Mouse (Mus musculus) 3134 (cell line): ENCODE results near the gene Exd1.
"Not testable (repeated sequence)": the region's sequence is repeated elsewhere in the genome, so short reads cannot be mapped to it uniquely, and the experiment has no call there.

ENCODE experiments used
- DNase-seq: peaks from one replicate; pipeline ENCODE4 v3.0.0-alpha.2; 2011; ENCODE audit warnings: low spot score; ENCODE audit not compliant: insufficient read length; ENCODE audit errors: extremely low read depth

Exd1 gene

DNA sequence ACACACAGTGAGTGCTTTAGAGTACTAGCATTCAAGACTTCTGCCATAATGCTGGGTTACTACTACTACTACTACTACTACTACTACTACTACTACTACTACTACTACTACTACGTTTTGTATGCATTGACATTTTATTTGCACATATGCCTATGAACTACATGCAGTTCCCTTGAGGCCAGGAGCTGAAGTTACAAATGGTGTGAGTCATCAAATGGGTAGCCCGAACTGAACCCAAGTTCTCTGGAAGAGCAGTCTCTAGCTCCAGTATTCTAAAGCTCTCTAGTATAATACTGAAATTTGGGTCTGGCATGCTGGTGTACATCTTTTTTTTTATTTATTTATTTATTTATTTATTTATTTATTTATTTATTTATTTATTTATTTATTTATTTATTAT, 3.8 kb downstream of the Exd1 start:
- no peak for DNase-seq

DNA sequence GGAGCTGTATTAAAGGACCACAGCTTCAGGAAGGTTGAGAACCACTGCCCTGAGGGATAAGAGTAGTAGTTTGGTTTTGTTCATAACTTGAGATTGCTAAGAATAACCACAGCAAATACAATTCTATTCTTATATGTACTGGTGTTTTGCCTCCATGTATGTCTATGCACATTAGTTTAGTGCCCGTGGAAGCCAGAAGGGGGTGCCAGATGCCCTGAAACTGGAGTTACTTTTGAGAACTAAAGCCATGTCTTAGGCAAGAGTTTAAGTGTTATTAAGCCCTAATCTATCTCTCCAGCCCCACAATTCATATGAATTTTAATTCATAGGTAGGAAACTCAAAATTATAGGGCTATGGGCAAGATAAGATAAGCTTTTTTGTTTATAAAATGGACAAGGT, 5.3 kb downstream of the Exd1 start:
- DNase-seq, result no peak

DNA sequence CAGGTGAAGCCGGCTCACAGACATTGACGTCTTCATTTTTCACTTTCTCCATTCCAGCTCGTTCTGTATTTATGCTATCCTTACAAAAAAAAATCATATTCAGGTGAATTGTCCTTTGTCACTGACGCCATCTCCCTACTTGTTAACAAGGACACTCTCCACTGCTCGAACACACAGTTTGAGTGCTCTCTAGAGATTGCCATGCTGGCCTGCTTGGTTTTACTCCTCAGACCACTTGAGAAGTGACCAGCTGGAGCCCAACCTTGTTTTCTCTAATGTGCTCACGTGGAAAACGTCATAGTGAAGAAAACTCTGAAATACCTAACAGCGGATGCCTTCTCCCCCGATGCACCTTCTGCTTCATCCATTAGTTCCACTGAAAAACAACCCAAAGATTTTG, 8.6 kb downstream of the Exd1 start:
- no peak for DNase-seq

GRCm38 (mm10) chr2:119525422-119525821, 22.0 kb downstream of the Exd1 start:
- DNase-seq, result peak; percentile 22

GRCm38 (mm10) chr2:119523836-119524235, 23.6 kb downstream of the Exd1 start:
- no peak for DNase-seq

DNA sequence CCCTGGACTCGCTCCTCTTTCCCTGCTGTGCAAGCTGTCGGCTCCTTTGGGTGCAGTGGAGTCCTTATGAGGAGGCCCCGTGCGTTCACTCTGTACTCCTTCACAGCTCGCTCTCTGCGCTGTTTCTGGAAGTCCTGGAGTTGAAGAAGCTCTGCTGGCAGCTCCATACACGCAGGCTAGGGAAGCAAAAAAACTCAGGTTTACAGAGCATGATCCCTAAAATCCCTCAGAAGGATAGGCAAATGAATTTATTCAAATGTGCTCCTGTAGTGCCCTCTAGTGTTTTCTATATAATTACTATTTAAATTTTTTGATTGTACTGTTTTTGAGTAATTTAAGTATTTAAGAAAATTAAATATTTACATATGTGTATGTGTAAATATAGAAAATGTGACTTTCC, 26.9 kb downstream of the Exd1 start:
- no peak for DNase-seq

DNA sequence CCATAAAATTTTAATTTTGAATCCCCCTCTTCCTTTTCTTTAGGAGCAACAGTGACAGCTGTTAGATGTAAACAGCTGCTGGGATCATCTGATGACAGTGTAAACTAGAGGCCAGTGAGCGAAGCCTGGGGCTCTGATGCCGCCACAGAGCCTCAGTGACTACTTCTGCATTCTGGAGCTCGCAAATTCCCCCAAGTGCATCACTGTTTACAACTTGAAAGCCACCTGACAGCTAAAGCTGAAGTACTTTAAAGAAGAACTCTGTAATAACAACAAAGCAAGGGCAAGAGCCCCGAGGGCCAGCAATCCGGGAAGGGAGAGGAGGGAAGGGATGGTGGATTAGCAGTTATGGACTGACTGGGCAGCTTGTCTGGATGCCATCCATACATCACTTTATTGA, 30.6 kb downstream of the Exd1 start:
- no peak for DNase-seq

DNA sequence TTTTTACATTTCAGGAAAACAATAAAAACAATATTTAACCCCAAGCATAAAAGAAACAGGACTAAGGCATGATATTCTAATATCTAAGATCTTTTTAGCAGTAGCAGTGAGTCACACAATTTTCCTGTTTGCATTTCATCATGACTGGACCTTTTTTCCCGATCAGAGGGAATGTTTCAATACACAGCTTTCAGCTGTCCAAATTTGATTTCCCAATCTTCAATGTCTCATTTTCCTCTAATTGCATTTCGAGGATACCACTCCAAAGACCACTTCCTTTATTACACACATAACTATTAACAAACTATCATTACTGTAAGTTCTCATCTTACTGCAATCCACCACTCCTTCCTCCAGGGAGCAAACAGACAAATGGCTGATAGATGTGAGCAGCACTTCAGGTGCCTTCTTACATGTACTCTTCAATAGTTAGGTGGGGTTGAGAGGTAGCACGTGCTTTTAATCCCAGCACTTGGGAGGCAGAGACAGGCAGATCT, 33.4 kb downstream of the Exd1 start:
- no peak for DNase-seq

GRCm38 (mm10) chr2:119512292-119512691, 35.1 kb downstream of the Exd1 start:
- DNase-seq, result no peak

DNA sequence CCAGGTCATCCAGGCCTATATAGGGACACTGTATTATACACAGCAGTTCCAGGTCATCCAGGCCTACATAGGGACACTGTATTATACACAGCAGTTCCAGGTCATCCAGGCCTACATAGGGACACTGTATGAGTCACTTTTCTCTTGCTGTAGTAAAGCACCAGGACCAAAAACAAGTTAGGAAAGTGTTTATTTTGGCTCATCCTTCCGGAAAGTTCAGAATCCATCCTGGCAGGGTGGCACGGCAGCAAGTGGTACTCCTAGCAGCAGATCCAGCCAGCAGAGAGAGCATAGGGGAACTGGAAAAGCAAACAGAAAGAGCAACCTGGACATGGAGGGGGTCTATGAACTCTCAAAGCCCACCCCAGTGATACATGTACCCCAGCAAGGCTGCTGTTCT, 36.6 kb downstream of the Exd1 start:
- DNase-seq, result no peak

- not testable (repeated sequence) for DNase-seq
Measured at GRCm38 (mm10) chr2:119508518-119508917, 38.9 kb downstream of the Exd1 start.

- no peak for DNase-seq
Measured at GRCm38 (mm10) chr2:119507108-119507507, 40.3 kb downstream of the Exd1 start.

- DNase-seq, result no peak
Measured at GRCm38 (mm10) chr2:119500965-119501652, 46.3 kb downstream of the Exd1 start.

DNA sequence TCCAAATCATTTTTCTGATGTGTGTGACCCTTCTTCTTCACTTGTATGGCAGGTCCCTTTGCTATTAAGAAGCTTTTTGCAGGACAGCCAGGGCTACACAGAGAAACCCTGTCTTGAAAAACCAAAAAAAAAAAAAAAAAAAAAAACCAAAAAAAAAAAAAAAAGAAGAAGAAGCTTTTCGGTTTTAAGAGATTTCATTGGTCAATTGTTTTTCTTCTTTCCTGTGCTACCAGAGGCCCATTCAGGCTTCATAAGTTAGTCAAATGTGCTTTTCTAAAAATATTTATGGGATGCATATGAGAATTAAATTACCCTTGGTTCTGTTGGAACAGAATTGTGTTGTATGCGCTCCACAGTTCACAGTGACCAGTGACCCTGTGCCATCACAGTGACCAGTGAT, 48.6 kb downstream of the Exd1 start:
- no peak for DNase-seq

- no peak for DNase-seq
Measured at GRCm38 (mm10) chr2:119496082-119496481, 51.3 kb downstream of the Exd1 start.

GRCm38 (mm10) chr2:119491953-119492352, 55.5 kb downstream of the Exd1 start:
- DNase-seq, result no peak

- DNase-seq, result no peak
Measured at GRCm38 (mm10) chr2:119486488-119486887, 60.9 kb downstream of the Exd1 start.

GRCm38 (mm10) chr2:119482307-119482706, 65.1 kb downstream of the Exd1 start:
- no peak for DNase-seq

DNA sequence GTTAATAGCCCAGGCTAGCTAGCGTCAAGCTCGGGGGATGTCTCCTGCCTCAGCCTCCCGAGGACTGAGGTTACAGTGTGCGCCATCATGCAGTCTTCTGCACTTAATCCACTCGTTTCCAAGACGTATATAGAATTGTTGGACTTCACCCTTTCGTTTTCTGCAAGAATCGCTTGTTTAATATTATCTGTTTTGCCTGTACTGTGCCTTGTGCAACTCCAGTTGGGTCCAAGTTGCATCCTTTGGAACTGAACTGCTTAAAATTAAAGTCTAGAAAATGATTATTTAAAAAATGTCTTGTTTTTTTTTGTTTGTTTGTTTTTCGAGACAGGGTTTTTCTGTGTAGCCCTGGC, 69.1 kb downstream of the Exd1 start:
- no peak for DNase-seq

- DNase-seq, result peak; percentile 96
Measured at GRCm38 (mm10) chr2:119477571-119478396, 69.6 kb downstream of the Exd1 start, which contains the start of gene Ino80. Gene Ino80 (minus strand): TSS chr2:119477687.

DNA sequence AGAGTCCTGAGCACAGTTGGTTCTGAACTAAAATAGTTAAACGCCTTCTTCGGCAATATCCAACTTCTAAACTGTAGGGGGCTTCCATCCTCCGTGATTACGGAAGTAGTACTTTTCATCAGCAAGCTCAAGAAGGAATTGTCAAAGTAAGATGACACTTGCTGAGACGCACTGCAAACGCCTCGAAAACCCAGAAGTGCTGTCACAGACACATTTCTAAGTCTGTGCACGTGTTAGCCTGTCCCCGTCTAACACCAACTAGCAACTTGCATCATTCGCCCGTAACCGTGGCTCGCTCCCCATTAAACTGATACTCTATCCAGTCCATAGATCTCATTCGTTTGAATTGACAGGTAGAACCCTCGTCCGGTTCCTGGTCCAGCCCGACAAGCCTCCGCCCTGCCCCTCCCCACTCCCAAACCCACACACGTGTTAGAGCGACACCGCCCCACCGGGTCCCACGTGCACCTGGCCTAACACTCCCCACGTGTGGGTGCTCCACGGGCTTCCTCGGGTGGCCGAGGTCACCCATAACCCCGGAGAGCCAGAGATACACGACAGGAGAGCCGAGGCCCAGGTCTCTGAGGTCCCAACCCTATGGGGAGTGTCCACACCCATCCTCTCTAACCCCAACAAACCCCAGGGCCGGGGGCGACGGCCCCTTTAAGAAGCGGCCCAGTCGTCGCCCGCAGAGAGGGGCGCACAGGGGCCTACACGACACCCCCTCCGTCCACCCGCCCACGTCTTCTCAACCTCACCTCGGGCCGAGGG, 70.6 kb downstream of the Exd1 start:
- peak; percentile 83 for DNase-seq
